Mouse (Mus musculus) leukemia stem cell, adult 10-12 weeks (primary cell): Measurements from ENCODE around the gene Rpgrip1. TPM values are rescaled to one million over a fixed set of nuclear protein-coding genes. Genes with fewer than 3 reads are reported as not detected.

Source experiments
- polyA plus RNA-seq: library from polyadenylated mRNA; stranded (reverse); fragments of >175 nt; gene quantifications from 2 replicates; pipeline ENCODE4 v1.2.3, GENCODE M21; 2012; ENCODE audit warnings: low replicate concordance

The Rpgrip1 gene
- 0.23 and 0.32 TPM in 2 replicates for polyA plus RNA-seq

GRCm38 (mm10) chr14:52110346-52110745 is at the start of gene Rpgrip1:
Gene Rpgrip1, plus strand, starts transcription at chr14:52110704.

GRCm38 (mm10) chr14:52103856-52104676 is 6.4 kb upstream of the Rpgrip1 start, which contains the start of gene Hnrnpc:
Gene Hnrnpc, minus strand, starts transcription at chr14:52104028.

GRCm38 (mm10) chr14:52197156-52197878 is 86.8 kb downstream of the Rpgrip1 start, which contains the start of gene Supt16:
Gene Supt16, minus strand, starts transcription at chr14:52197416.

Other genes with a start within 250 kb of the Rpgrip1 start
- gene Mettl17, start 225.9 kb upstream of the Rpgrip1 start, polyA plus RNA-seq, result 1.7 and 22.2 TPM in 2 replicates
- 0.07 TPM in 1 of 2 replicates, not detected in the other for gene Slc39a2, start 217.8 kb upstream of the Rpgrip1 start, polyA plus RNA-seq
- gene Ndrg2, start 196.5 kb upstream of the Rpgrip1 start, polyA plus RNA-seq, result 2.5 and 3.3 TPM in 2 replicates
- gene Tppp2, start 192.3 kb upstream of the Rpgrip1 start, polyA plus RNA-seq, result not detected in 2 replicates
- not detected in 2 replicates for gene Rnase13, start 187.9 kb upstream of the Rpgrip1 start, polyA plus RNA-seq
- gene Arhgef40, start 126.0 kb upstream of the Rpgrip1 start, polyA plus RNA-seq, result 192 and 325 TPM in 2 replicates
- not detected in 2 replicates for gene Tmem253, start 95.0 kb upstream of the Rpgrip1 start, polyA plus RNA-seq
- 60.3 and 76.3 TPM in 2 replicates for gene Zfp219, start 90.0 kb upstream of the Rpgrip1 start, polyA plus RNA-seq
- not detected in 2 replicates for gene Olfr221, start 68.2 kb upstream of the Rpgrip1 start, polyA plus RNA-seq
- gene Hnrnpc, start 6.7 kb upstream of the Rpgrip1 start, polyA plus RNA-seq, result 8.3 and 14.3 TPM in 2 replicates
- gene Supt16, start 86.7 kb downstream of the Rpgrip1 start, polyA plus RNA-seq, result 7.6 and 27.2 TPM in 2 replicates
- gene Chd8, start 147.1 kb downstream of the Rpgrip1 start, polyA plus RNA-seq, result 5.9 and 16.9 TPM in 2 replicates
- gene Tox4, start 168.4 kb downstream of the Rpgrip1 start, polyA plus RNA-seq, result 12.4 and 22.4 TPM in 2 replicates
- 0.17 and 0.73 TPM in 2 replicates for gene Rab2b, start 168.8 kb downstream of the Rpgrip1 start, polyA plus RNA-seq
- gene Mettl3, start 194.4 kb downstream of the Rpgrip1 start, polyA plus RNA-seq, result 2.8 and 8.4 TPM in 2 replicates
- 0.51 and 0.54 TPM in 2 replicates for gene Sall2, start 218.1 kb downstream of the Rpgrip1 start, polyA plus RNA-seq
- gene Olfr1513, start 245.7 kb downstream of the Rpgrip1 start, polyA plus RNA-seq, result not detected in 2 replicates